Mouse (Mus musculus): ENCODE results near the gene Stk24. TPM values are rescaled to one million over a fixed set of nuclear protein-coding genes. Genes with fewer than 3 reads are reported as not detected.

Stk24 gene
- total and polyA plus RNA-seq, 3 experiments = 62.5 to 79.3 TPM; not detected in 1

DNA sequence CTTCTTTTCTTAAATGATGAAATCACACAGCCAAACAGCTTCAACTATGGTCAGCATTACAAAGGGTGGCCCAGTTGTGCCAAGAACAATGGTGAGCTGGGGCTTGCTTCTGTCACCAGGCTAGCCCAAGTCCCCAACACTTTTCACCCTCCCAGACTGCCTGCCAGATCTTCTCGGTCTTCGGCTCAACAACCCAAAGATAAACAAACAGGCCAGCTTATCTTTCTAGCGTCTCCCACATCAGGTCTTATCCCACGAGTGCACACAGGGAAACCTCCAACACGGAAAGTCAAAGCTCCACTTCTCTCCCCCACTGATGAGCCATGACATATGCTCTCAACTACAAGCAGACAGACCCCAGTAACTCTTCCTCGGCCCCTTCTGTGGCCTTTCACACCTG is 24.1 kb downstream of the Stk24 start (continued):
- TF ChIP-seq MYC (IDR thresholded peaks at IDR 0.05; ENCODE audit: low read depth, low read length) = no peak
- TF ChIP-seq TAL1 (IDR thresholded peaks at IDR 0.05; ENCODE audit: low read length) = peak; percentile 84
- no peak for TF ChIP-seq ELF1 (IDR thresholded peaks at IDR 0.05; ENCODE audit: low read depth, low read length)
- no peak for TF ChIP-seq USF2 (IDR thresholded peaks at IDR 0.05; ENCODE audit: borderline replicate concordance in 1 of 2, insufficient read depth in 1 of 2, low read depth in 1 of 2, low read length in 2 of 2)
- TF ChIP-seq GATA1 (IDR thresholded peaks at IDR 0.05; ENCODE audit: low read depth, low read length) = peak; percentile 98
- peak; percentile 70 for TF ChIP-seq SIN3A (IDR thresholded peaks at IDR 0.05; ENCODE audit: low read length)
- TF ChIP-seq MEF2A (IDR thresholded peaks at IDR 0.05; ENCODE audit: extremely low read depth, insufficient replicate concordance, low read depth, low read length, poor library complexity, severe bottlenecking) = 0 out of 2 replicates have a peak, but pooled peaks have one; percentile 14
- TF ChIP-seq GABPA (IDR thresholded peaks at IDR 0.05; ENCODE audit: low read depth, low read length) = no peak
- TF ChIP-seq POLR2AphosphoS2 (IDR thresholded peaks at IDR 0.05; ENCODE audit: low read length) = no peak
- TF ChIP-seq NELFE (IDR thresholded peaks at IDR 0.05; ENCODE audit: low read depth, low read length) = no peak
- TF ChIP-seq JUND (IDR thresholded peaks at IDR 0.05; ENCODE audit: low read depth, low read length) = no peak
- no peak for TF ChIP-seq BHLHE40 (IDR thresholded peaks at IDR 0.05; ENCODE audit: borderline replicate concordance, low read depth, low read length)
- TF ChIP-seq ZMIZ1 (IDR thresholded peaks at IDR 0.05; ENCODE audit: low read depth, low read length) = no peak
- no peak for TF ChIP-seq USF1 (IDR thresholded peaks at IDR 0.05; ENCODE audit: low read depth, low read length)
- no peak; a peak in 1 of 4 replicates for TF ChIP-seq POLR2A (IDR thresholded peaks at IDR 0.05; ENCODE audit: control insufficient read depth in 1 of 2, insufficient read depth in 1 of 2, low read depth in 1 of 2, low read length in 2 of 2, poor library complexity in 1 of 2)
- no peak; the same call in 1 of the 2 replicates for TF ChIP-seq MXI1 (IDR thresholded peaks at IDR 0.05; ENCODE audit: low read depth, low read length)
- peak; percentile 87; the same call in 1 of the 2 replicates for TF ChIP-seq MAZ (IDR thresholded peaks at IDR 0.05; ENCODE audit: low read depth, low read length)

- Histone ChIP-seq H3K27ac (ENCODE audit: control insufficient read depth, low read depth, low read length) (no peak overlapping the region), H3K27me3 (ENCODE audit: control insufficient read depth in 1 of 2, insufficient read depth in 2 of 2, low read length in 2 of 2) (no peaks in the 10 kb centered on the region), H3K4me1 (ENCODE audit: control insufficient read depth in 1 of 2, insufficient read depth in 2 of 2, low read length in 2 of 2) (peaks cover 25 to 39% of the 10 kb centered on the region in 2 experiments), H3K36me3 (ENCODE audit: control insufficient read depth in 1 of 2, insufficient read depth in 2 of 2, low read length in 2 of 2) (peaks cover 0 to 40% of the 10 kb centered on the region in 2 experiments), H3K9me3 (replicated peaks; ENCODE audit: insufficient read depth, low read length) (no peaks in the 10 kb centered on the region), H3K79me2 (ENCODE audit: control insufficient read depth, insufficient read depth, low read length, poor library complexity) (peaks cover 67% of the 10 kb centered on the region), H3K4me3 (ENCODE audit: control insufficient read depth in 1 of 2, insufficient read depth in 1 of 2, low read depth in 2 of 2, low read length in 2 of 2) (no peak overlapping the region), H3K9ac (ENCODE audit: control insufficient read depth, low read depth, low read length, poor library complexity, severe bottlenecking) (no peak overlapping the region)
- TF ChIP-seq POLR2AphosphoS5 (IDR thresholded peaks at IDR 0.05; ENCODE audit: borderline replicate concordance, low read depth, low read length) (no peak), TBP (IDR thresholded peaks at IDR 0.05; ENCODE audit: low read depth, low read length) (no peak), GATA1 (IDR thresholded peaks at IDR 0.05; ENCODE audit: low read depth, low read length) (no peak), ELF1 (IDR thresholded peaks at IDR 0.05; ENCODE audit: low read depth, low read length) (no peak)
- DNase-seq (ENCODE audit: low read depth, low spot score) = no peak
Observed at GRCm38 (mm10) chr14:121353648-121354377, 26.0 kb downstream of the Stk24 start.
